Mouse (Mus musculus) liver, embryonic 13.5 days (tissue): ENCODE measurements at regions not wholly inside any gene's neighbourhood (a gene's known extent, or its start where the extent isn't known, plus 50 kb on each side); places are given as distances from the start of the nearest gene placed in this dataset.
A peak's percentile ranks its signal among the peaks of the same experiment; 100 is the strongest.
"Not testable (repeated sequence)": the region's sequence is repeated elsewhere in the genome, so short reads cannot be mapped to it uniquely, and the experiment has no call there.

Experiments used
- ATAC-seq: fragments of 200-750 bp; cut with Nextera tagmentation; 2 replicates; pipeline ENCODE4 v1.8.0; 2017; ENCODE audit warnings: low read depth, mild to moderate bottlenecking, moderate number of reproducible peaks, moderate library complexity
- DNase-seq: peaks from one replicate; pipeline ENCODE4 v3.0.0; 2022
- H3K27ac ChIP-seq: fragments of 300-500 bp; sonication (generic); 2 replicates; pipeline ENCODE4 v1.5.1; 2015; ENCODE audit warnings: moderate library complexity, mild to moderate bottlenecking, inconsistent platforms
- H3K27me3 ChIP-seq: fragments of 300-500 bp; sonication (generic); 2 replicates; pipeline ENCODE4 v1.6.1; 2015; ENCODE audit warnings: mild to moderate bottlenecking, inconsistent platforms
- H3K36me3 ChIP-seq: fragments of 300-500 bp; sonication (generic); 2 replicates; pipeline ENCODE4 v1.6.1; 2015; ENCODE audit warnings: mild to moderate bottlenecking, inconsistent platforms
- H3K4me1 ChIP-seq: fragments of 300-500 bp; sonication (generic); replicated peaks from 2 replicates; pipeline ENCODE4 v1.6.1; 2015; ENCODE audit warnings: inconsistent platforms
- H3K4me2 ChIP-seq: fragments of 300-500 bp; sonication (generic); 2 replicates; pipeline ENCODE4 v1.6.1; 2015; ENCODE audit warnings: inconsistent platforms, mild to moderate bottlenecking, moderate library complexity
- H3K4me3 ChIP-seq: fragments of 300-500 bp; sonication (generic); replicated peaks from 2 replicates; pipeline ENCODE4 v1.5.1; 2015; ENCODE audit warnings: mild to moderate bottlenecking, inconsistent platforms
- H3K9ac ChIP-seq: fragments of 300-500 bp; sonication (generic); 2 replicates; pipeline ENCODE4 v1.6.1; 2015; ENCODE audit warnings: mild to moderate bottlenecking, inconsistent platforms
- H3K9me3 ChIP-seq: fragments of 300-500 bp; sonication (generic); replicated peaks from 2 replicates; pipeline ENCODE4 v1.6.1; 2016; ENCODE audit warnings: inconsistent platforms
- WGBS: fragments of 180-500 bp; shearing (Covaris S2); methylation state at CpG from one replicate; pipeline ENCODE4 v1.1.7; 2015; ENCODE audit not compliant: insufficient replicate concordance; 5-methylcytosine and 5-hydroxymethylcytosine counted together

GRCm38 (mm10) chr10:22460386-22460785 is 100.0 kb downstream of the Raet1d start:
- Histone ChIP-seq H3K4me1 (peaks cover 14% of the 10 kb centered on the region), H3K4me2 (peak overlapping the region; percentile 14; the same call in 1 of the 2 replicates), H3K27ac (peak overlapping the region; percentile 47)
- H3K9me3 ChIP-seq, H3K4me3 ChIP-seq, DNase-seq, H3K9ac ChIP-seq, H3K36me3 ChIP-seq, H3K27me3 ChIP-seq, ATAC-seq: not testable (repeated sequence)
- WGBS, result 41% methylated on average over 4 of the region's 4 CpGs

DNA sequence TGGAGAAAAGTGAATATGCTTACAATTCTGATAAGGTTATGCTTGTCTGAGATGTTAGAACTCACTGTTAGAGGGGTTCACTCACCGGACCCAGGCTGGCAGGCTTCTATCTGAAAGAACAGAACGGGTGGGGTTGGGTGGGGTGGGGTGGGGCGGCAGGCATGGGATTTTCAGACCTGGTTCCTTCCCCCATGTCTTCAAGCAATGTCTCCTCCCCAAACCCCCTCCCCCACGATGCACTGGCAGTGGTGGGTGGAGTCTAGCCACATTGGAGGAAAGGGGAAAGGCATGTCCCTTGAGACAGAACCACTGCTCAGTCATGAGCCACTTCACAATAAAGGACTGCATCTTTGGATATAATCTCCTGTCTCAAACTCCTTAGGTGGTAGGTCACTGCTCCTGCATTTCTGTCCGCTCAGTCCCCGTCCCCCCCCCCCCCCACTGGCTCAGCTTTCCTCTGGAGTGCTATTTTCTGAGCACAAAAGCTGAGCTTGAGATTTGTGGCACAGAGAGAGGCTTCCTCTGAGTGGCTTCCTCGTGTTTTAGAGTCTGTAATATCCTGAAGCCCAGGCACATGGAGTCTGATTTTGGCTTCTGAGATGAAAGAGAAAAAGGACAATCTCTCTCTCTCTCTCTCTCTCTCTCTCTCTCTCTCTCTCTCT is 100.6 kb downstream of the Raet1d start:
- 6% methylated on average over 7 of the region's 7 CpGs for WGBS
- peak; percentile 96 for ATAC-seq
- H3K27me3 ChIP-seq, H3K9me3 ChIP-seq, H3K4me3 ChIP-seq, DNase-seq, H3K27ac ChIP-seq, H3K36me3 ChIP-seq, H3K9ac ChIP-seq: not testable (repeated sequence)
- Histone ChIP-seq H3K4me1 (peaks cover 14% of the 10 kb centered on the region), H3K4me2 (peak overlapping the region; percentile 14; the same call in 1 of the 2 replicates)

GRCm38 (mm10) chr10:22461480-22462050 is 101.2 kb downstream of the Raet1d start:
- not testable (repeated sequence) for H3K9me3 ChIP-seq, DNase-seq, H3K36me3 ChIP-seq, H3K27me3 ChIP-seq, H3K4me2 ChIP-seq, H3K27ac ChIP-seq, ATAC-seq, H3K9ac ChIP-seq, H3K4me3 ChIP-seq
- 40% methylated on average over 4 of the region's 4 CpGs for WGBS
- H3K4me1 ChIP-seq, result peaks cover 14% of the 10 kb centered on the region

- not testable (repeated sequence) for H3K4me2 ChIP-seq, H3K9ac ChIP-seq, H3K4me1 ChIP-seq, H3K36me3 ChIP-seq, ATAC-seq, H3K4me3 ChIP-seq, H3K27ac ChIP-seq, H3K27me3 ChIP-seq
- 79% methylated on average over 6 of the region's 6 CpGs for WGBS
- DNase-seq, result peak; percentile 18
- peaks cover 22% of the 10 kb centered on the region for H3K9me3 ChIP-seq
Measured at GRCm38 (mm10) chr10:22471722-22472330, 111.5 kb downstream of the Raet1d start.

GRCm38 (mm10) chr10:22479860-22480259 is 119.5 kb downstream of the Raet1d start:
- H3K4me2 ChIP-seq, H3K27me3 ChIP-seq, H3K9me3 ChIP-seq, ATAC-seq, DNase-seq, H3K4me3 ChIP-seq, H3K9ac ChIP-seq, H3K4me1 ChIP-seq, H3K27ac ChIP-seq, H3K36me3 ChIP-seq: not testable (repeated sequence)
- 8% methylated on average over 4 of the region's 4 CpGs for WGBS

DNA sequence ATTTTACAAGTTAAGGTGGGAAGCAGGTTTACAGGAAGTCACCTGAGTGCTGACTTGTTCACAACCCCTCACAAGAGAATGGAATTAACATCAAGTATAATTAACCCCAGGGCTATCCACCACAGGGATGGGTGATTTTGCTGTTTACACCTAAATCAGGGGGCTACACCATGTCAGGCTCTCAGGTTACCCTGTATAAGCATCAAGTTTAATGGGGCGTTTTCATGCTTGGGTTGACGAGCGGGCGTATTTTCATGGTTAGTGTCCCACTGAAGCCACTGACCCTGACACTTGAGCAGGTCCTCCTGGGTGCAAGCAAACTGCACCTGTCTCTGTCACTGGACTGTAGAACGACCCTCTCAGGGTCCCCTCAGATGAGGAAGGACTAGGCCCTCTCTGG is 126.7 kb downstream of the Raet1d start:
- H3K9me3 ChIP-seq, H3K36me3 ChIP-seq, H3K9ac ChIP-seq, DNase-seq, H3K4me1 ChIP-seq, ATAC-seq, H3K27me3 ChIP-seq, H3K27ac ChIP-seq, H3K4me3 ChIP-seq, H3K4me2 ChIP-seq: not testable (repeated sequence)
- 73% methylated on average over 5 of the region's 5 CpGs for WGBS

DNA sequence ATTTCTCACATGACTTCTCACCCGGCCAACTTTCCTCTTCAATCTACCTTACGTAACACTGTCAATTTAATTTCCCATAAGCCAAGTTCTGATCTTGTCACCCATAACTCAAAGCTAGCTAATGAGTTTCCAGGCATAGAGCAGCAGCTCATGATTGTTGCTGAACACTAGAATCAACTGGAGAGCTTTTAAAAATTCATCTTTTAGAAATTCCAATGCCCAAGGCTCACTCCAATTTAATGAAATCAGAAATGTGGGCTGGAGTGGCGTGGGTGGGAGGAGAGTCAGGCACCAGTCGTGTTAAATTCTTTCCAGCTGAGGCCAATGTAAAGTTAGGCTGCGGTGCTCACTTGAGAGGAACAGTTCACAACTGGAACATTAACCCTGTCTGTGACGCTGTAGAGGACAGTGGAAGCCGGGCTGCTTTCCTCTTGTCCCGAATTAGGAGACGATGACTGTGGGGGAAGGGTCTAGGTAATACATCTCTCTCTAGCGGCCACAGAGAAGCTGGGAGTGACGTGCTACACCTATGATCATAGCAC is 131.5 kb downstream of the Raet1d start:
- 71% methylated on average over 11 of the region's 11 CpGs for WGBS
- not testable (repeated sequence) for H3K9me3 ChIP-seq, ATAC-seq, H3K36me3 ChIP-seq, H3K4me3 ChIP-seq, H3K27me3 ChIP-seq, H3K9ac ChIP-seq, H3K4me1 ChIP-seq, H3K27ac ChIP-seq, DNase-seq, H3K4me2 ChIP-seq

- Histone ChIP-seq H3K4me3 (no peak overlapping the region), H3K36me3 (no peaks in the 10 kb centered on the region), H3K9ac (no peak overlapping the region), H3K4me1 (no peaks in the 10 kb centered on the region), H3K9me3 (no peaks in the 10 kb centered on the region), H3K27me3 (no peaks in the 10 kb centered on the region), H3K27ac (no peak overlapping the region), H3K4me2 (no peak overlapping the region)
- DNase-seq, result no peak
- WGBS, result 41% methylated on average over 4 of the region's 4 CpGs
- ATAC-seq, result no peak
Measured at GRCm38 (mm10) chr10:22495975-22496496, 135.7 kb downstream of the Raet1d start.
